Mouse (Mus musculus) heart, embryonic 10.5 days (tissue): ENCODE measurements around the gene Fyb. TPM values are rescaled to one million over a fixed set of nuclear protein-coding genes. Genes with fewer than 3 reads are reported as not detected.
A peak's percentile ranks its signal among the peaks of the same experiment; 100 is the strongest.

Experiments
- DNase-seq: peaks from one replicate; pipeline ENCODE4 v3.0.0-alpha.2; 2017; ENCODE audit warnings: low spot score
- H3K27ac ChIP-seq: fragments of 300-500 bp; sonication (generic); 2 replicates; pipeline ENCODE4 v1.5.1; 2016; ENCODE audit warnings: mild to moderate bottlenecking
- H3K27me3 ChIP-seq: fragments of 300-500 bp; sonication (generic); 2 replicates; pipeline ENCODE4 v1.6.1; 2016; ENCODE audit warnings: mild to moderate bottlenecking; ENCODE audit not compliant: poor library complexity, insufficient read depth, severe bottlenecking
- H3K36me3 ChIP-seq: fragments of 300-500 bp; sonication (generic); 2 replicates; pipeline ENCODE4 v1.6.1; 2016; ENCODE audit warnings: mild to moderate bottlenecking, moderate library complexity
- H3K4me1 ChIP-seq: fragments of 300-500 bp; sonication (generic); 2 replicates; pipeline ENCODE4 v1.6.1; 2016; ENCODE audit warnings: mild to moderate bottlenecking
- H3K4me3 ChIP-seq: fragments of 300-500 bp; sonication (generic); 2 replicates; pipeline ENCODE4 v1.5.1; 2016; ENCODE audit warnings: mild to moderate bottlenecking, moderate library complexity
- H3K9me3 ChIP-seq: fragments of 300-500 bp; sonication (generic); 2 replicates; pipeline ENCODE4 v1.6.1; 2016; ENCODE audit warnings: mild to moderate bottlenecking, moderate library complexity
- WGBS: fragments of 180-500 bp; shearing (Covaris S2); methylation state at CpG from one replicate; pipeline ENCODE4 v1.1.7; 2016; 5-methylcytosine and 5-hydroxymethylcytosine counted together
- polyA plus RNA-seq: library from polyadenylated mRNA; unstranded; fragments of >200 nt; fragmentation: Nextera tagmentation; extraction: Ambion mirVana; gene quantifications from 2 replicates; pipeline ENCODE4 v1.2.1, GENCODE M21; 2016

Gene Fyb
- polyA plus RNA-seq, 1 experiment from 2014 or later, result 4.7 TPM

GRCm38 (mm10) chr15:6622512-6622911 lies 99.9 kb downstream of the Fyb start:
- Histone ChIP-seq H3K27ac (no peak overlapping the region), H3K36me3 (no peaks in the 10 kb centered on the region), H3K27me3 (no peaks in the 10 kb centered on the region), H3K9me3 (no peaks in the 10 kb centered on the region), H3K4me3 (no peak overlapping the region), H3K4me1 (peaks cover 7% of the 10 kb centered on the region; the same call in 1 of the 2 replicates)
- 7% methylated on average over 5 of the region's 5 CpGs for WGBS
- DNase-seq, result peak; percentile 86

- Histone ChIP-seq H3K36me3 (no peaks in the 10 kb centered on the region), H3K4me3 (no peak overlapping the region), H3K9me3 (no peaks in the 10 kb centered on the region), H3K27me3 (no peaks in the 10 kb centered on the region), H3K4me1 (peaks cover 7% of the 10 kb centered on the region; the same call in 1 of the 2 replicates), H3K27ac (no peak overlapping the region)
- WGBS, result 63% methylated on average over 8 of the region's 8 CpGs
- DNase-seq, result no peak
These were observed 101.0 kb downstream of the Fyb start for GRCm38 (mm10) chr15:6623529-6624228.

GRCm38 (mm10) chr15:6624365-6625182 lies 101.9 kb downstream of the Fyb start:
- Histone ChIP-seq H3K4me1 (peaks cover 7% of the 10 kb centered on the region; the same call in 1 of the 2 replicates), H3K9me3 (no peaks in the 10 kb centered on the region), H3K27me3 (no peaks in the 10 kb centered on the region), H3K4me3 (peak overlapping the region; percentile 44), H3K36me3 (no peaks in the 10 kb centered on the region), H3K27ac (no peak overlapping the region)
- no peak for DNase-seq
- whole genome bisulfite sequencing, result 21% methylated on average over 18 of the region's 18 CpGs

- Histone ChIP-seq H3K27ac (no peak overlapping the region), H3K4me1 (peaks cover 7% of the 10 kb centered on the region; the same call in 1 of the 2 replicates), H3K4me3 (peak overlapping the region; percentile 44; the same call in 1 of the 2 replicates), H3K9me3 (no peaks in the 10 kb centered on the region), H3K36me3 (no peaks in the 10 kb centered on the region), H3K27me3 (no peaks in the 10 kb centered on the region)
- DNase-seq, result no peak
- 5% methylated on average over 6 of the region's 6 CpGs for WGBS
These were observed 103.0 kb downstream of the Fyb start for GRCm38 (mm10) chr15:6625607-6626033.

GRCm38 (mm10) chr15:6626123-6626522 lies 103.5 kb downstream of the Fyb start:
- H3K27ac ChIP-seq, result no peak overlapping the region
- 67% methylated on average over 5 of the region's 5 CpGs for WGBS
- no peaks in the 10 kb centered on the region for H3K36me3 ChIP-seq
- H3K4me1 ChIP-seq, result peaks cover 7% of the 10 kb centered on the region; the same call in 1 of the 2 replicates
- no peaks in the 10 kb centered on the region for H3K9me3 ChIP-seq
- no peak overlapping the region for H3K4me3 ChIP-seq
- H3K27me3 ChIP-seq, result no peaks in the 10 kb centered on the region
- no peak for DNase-seq

- Histone ChIP-seq H3K4me3 (no peak overlapping the region), H3K9me3 (no peaks in the 10 kb centered on the region), H3K4me1 (peaks cover 7% of the 10 kb centered on the region; the same call in 1 of the 2 replicates), H3K27me3 (no peaks in the 10 kb centered on the region), H3K27ac (no peak overlapping the region), H3K36me3 (no peaks in the 10 kb centered on the region)
- WGBS, result 86% methylated on average over 5 of the region's 6 CpGs
- no peak for DNase-seq
These were observed 105.9 kb downstream of the Fyb start for GRCm38 (mm10) chr15:6628431-6629077.

GRCm38 (mm10) chr15:6629174-6629573 lies 106.5 kb downstream of the Fyb start:
- Histone ChIP-seq H3K36me3 (no peaks in the 10 kb centered on the region), H3K4me1 (peaks cover 7% of the 10 kb centered on the region; the same call in 1 of the 2 replicates), H3K27me3 (no peaks in the 10 kb centered on the region), H3K27ac (no peak overlapping the region), H3K4me3 (no peak overlapping the region), H3K9me3 (no peaks in the 10 kb centered on the region)
- 74% methylated on average over 4 of the region's 4 CpGs for WGBS
- no peak for DNase-seq

- no peak overlapping the region for H3K4me3 ChIP-seq
- H3K27ac ChIP-seq, result no peak overlapping the region
- no peaks in the 10 kb centered on the region for H3K9me3 ChIP-seq
- no peaks in the 10 kb centered on the region for H3K27me3 ChIP-seq
- WGBS, result 77% methylated on average over 3 of the region's 3 CpGs
- no peak for DNase-seq
- H3K4me1 ChIP-seq, result no peaks in the 10 kb centered on the region
- H3K36me3 ChIP-seq, result no peaks in the 10 kb centered on the region
These were observed 112.8 kb downstream of the Fyb start for GRCm38 (mm10) chr15:6635405-6635804.

- H3K4me3 ChIP-seq, result no peak overlapping the region
- H3K36me3 ChIP-seq, result no peaks in the 10 kb centered on the region
- 71% methylated on average over 5 of the region's 5 CpGs for WGBS
- no peaks in the 10 kb centered on the region for H3K9me3 ChIP-seq
- no peak for DNase-seq
- no peaks in the 10 kb centered on the region for H3K27me3 ChIP-seq
- no peaks in the 10 kb centered on the region for H3K4me1 ChIP-seq
- no peak overlapping the region for H3K27ac ChIP-seq
These were observed 119.6 kb downstream of the Fyb start for GRCm38 (mm10) chr15:6642223-6642622.

- H3K36me3 ChIP-seq, result no peaks in the 10 kb centered on the region
- DNase-seq, result no peak
- H3K4me3 ChIP-seq, result no peak overlapping the region
- no peak overlapping the region for H3K27ac ChIP-seq
- WGBS, result 82% methylated on average over 3 of the region's 3 CpGs
- H3K9me3 ChIP-seq, result no peaks in the 10 kb centered on the region
- no peaks in the 10 kb centered on the region for H3K27me3 ChIP-seq
- peaks cover 4% of the 10 kb centered on the region for H3K4me1 ChIP-seq
These were observed 122.8 kb downstream of the Fyb start for GRCm38 (mm10) chr15:6645498-6645897.

- Histone ChIP-seq H3K27me3 (no peaks in the 10 kb centered on the region), H3K4me3 (no peak overlapping the region), H3K36me3 (no peaks in the 10 kb centered on the region), H3K27ac (no peak overlapping the region), H3K4me1 (peaks cover 4% of the 10 kb centered on the region), H3K9me3 (no peaks in the 10 kb centered on the region)
- DNase-seq, result no peak
- WGBS, result 86% methylated on average over 1 of the region's 1 CpGs
These were observed 124.4 kb downstream of the Fyb start for GRCm38 (mm10) chr15:6647066-6647465.

- H3K4me3 ChIP-seq, result no peak overlapping the region
- H3K36me3 ChIP-seq, result no peaks in the 10 kb centered on the region
- peaks cover 4% of the 10 kb centered on the region for H3K4me1 ChIP-seq
- no peaks in the 10 kb centered on the region for H3K9me3 ChIP-seq
- H3K27ac ChIP-seq, result no peak overlapping the region
- DNase-seq, result no peak
- WGBS, result 54% methylated on average over 7 of the region's 7 CpGs
- H3K27me3 ChIP-seq, result no peaks in the 10 kb centered on the region
These were observed 126.2 kb downstream of the Fyb start for GRCm38 (mm10) chr15:6648757-6649403.
